Mouse (Mus musculus): ENCODE data around the gene Cacfd1. TPM values are rescaled to one million over a fixed set of nuclear protein-coding genes. Genes with fewer than 3 reads are reported as not detected.

Gene Cacfd1
- polyA plus RNA-seq, 1 experiment from 2014 or later = 56.5 TPM

DNA sequence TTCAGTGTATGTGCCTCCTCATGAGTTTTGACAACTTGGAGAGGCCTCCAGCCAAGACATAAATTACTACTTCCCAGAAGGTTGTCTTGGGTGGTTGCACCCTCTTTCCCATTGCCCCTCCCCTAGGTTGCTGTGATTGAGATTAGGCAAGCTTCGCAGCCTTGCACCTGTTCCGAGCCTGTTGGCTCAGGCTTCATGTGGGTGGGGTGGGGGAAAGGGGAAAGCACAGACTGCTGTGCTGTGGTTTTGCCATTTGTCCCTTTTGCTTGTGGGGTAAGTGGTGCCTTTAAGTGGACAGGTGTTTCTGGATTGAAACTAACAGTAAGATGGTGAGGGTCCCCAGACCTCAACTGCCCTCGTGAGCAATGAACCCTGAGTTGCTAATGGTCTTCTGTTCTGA is 26.3 kb downstream of the Cacfd1 start:
- no peaks in the 10 kb centered on the region for H3K9me3 ChIP-seq (ENCODE audit: control insufficient read depth, low read length)
- H3K4me2 ChIP-seq (replicated peaks; ENCODE audit: low read depth, low read length) = no peak overlapping the region
- no peak for ATAC-seq (ENCODE audit: low FRiP score, low TSS enrichment)
- no peak overlapping the region for H3K27ac ChIP-seq (ENCODE audit: low read depth, low read length)
- no peaks in the 10 kb centered on the region for H3K4me1 ChIP-seq (ENCODE audit: control insufficient read depth, insufficient read depth, low read length)
- no peaks in the 10 kb centered on the region for H3K36me3 ChIP-seq (ENCODE audit: control insufficient read depth, insufficient read depth, low read length)
- H3K27me3 ChIP-seq (ENCODE audit: control insufficient read depth, insufficient read depth, low read length) = no peaks in the 10 kb centered on the region
- no peak overlapping the region for H3K9ac ChIP-seq (ENCODE audit: low read depth, low read length)
- WGBS = 73% methylated on average over 3 of the region's 3 CpGs
- no peak overlapping the region for H3K4me3 ChIP-seq (ENCODE audit: low read length)

DNA sequence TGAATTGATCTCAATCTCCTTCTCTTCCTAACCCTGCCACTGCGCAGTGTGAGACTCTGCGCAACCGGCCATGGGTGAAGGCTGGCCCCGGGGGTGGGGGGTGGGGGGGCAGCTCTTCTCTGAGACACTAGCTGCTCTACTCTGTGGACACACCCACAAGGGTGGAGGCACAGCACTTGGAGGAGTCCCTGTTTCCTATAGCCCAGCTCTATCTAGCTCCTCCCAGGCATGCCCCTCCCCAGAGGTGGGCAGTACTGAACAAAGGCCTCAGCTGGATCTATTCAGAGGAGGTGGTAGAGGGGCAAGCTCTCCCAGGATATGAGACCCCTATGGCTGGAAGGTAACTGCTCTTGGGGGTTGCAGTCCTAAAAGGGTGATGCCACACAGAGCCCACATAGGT is 27.3 kb downstream of the Cacfd1 start:
- Histone ChIP-seq H3K27me3 (ENCODE audit: control insufficient read depth, insufficient read depth, low read length) (no peaks in the 10 kb centered on the region), H3K9ac (ENCODE audit: low read depth, low read length) (no peak overlapping the region), H3K27ac (ENCODE audit: low read depth, low read length) (no peak overlapping the region), H3K4me3 (ENCODE audit: low read length) (no peak overlapping the region), H3K4me2 (replicated peaks; ENCODE audit: low read depth, low read length) (no peak overlapping the region), H3K4me1 (ENCODE audit: control insufficient read depth, insufficient read depth, low read length) (no peaks in the 10 kb centered on the region), H3K36me3 (ENCODE audit: control insufficient read depth, insufficient read depth, low read length) (no peaks in the 10 kb centered on the region), H3K9me3 (ENCODE audit: control insufficient read depth, low read length) (no peaks in the 10 kb centered on the region)
- ATAC-seq (ENCODE audit: low FRiP score, low TSS enrichment) = no peak
- 62% methylated on average over 4 of the region's 4 CpGs for WGBS

DNA sequence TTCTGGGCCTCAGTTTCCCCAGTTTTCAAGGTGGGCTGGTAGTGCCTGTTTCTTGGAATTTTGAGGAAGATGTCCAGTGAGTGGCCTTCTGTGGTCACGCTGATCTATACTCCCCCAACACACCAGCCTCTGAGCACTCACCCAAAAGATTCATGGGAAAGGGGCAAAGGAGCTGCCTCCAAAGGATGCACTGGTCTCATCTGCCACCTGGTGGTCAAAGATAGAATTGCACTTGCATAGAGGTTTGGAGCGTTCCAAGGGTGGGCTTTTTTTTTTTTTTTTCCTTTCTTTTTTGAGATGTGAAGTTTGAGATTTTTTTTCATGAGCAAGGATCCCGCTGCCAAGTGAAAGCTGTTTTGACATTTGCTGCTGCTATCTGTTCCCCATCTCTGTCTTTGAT is 28.9 kb downstream of the Cacfd1 start:
- Histone ChIP-seq H3K27me3 (ENCODE audit: control insufficient read depth, insufficient read depth, low read length) (no peaks in the 10 kb centered on the region), H3K9me3 (ENCODE audit: control insufficient read depth, low read length) (no peaks in the 10 kb centered on the region), H3K9ac (ENCODE audit: low read depth, low read length) (no peak overlapping the region), H3K27ac (ENCODE audit: low read depth, low read length) (no peak overlapping the region), H3K4me3 (ENCODE audit: low read length) (no peak overlapping the region), H3K36me3 (ENCODE audit: control insufficient read depth, insufficient read depth, low read length) (no peaks in the 10 kb centered on the region), H3K4me1 (ENCODE audit: control insufficient read depth, insufficient read depth, low read length) (no peaks in the 10 kb centered on the region), H3K4me2 (replicated peaks; ENCODE audit: low read depth, low read length) (no peak overlapping the region)
- peak; percentile 38; the same call in 1 of the 2 replicates for ATAC-seq (ENCODE audit: low FRiP score, low TSS enrichment)
- 3% methylated on average over 3 of the region's 3 CpGs for WGBS

DNA sequence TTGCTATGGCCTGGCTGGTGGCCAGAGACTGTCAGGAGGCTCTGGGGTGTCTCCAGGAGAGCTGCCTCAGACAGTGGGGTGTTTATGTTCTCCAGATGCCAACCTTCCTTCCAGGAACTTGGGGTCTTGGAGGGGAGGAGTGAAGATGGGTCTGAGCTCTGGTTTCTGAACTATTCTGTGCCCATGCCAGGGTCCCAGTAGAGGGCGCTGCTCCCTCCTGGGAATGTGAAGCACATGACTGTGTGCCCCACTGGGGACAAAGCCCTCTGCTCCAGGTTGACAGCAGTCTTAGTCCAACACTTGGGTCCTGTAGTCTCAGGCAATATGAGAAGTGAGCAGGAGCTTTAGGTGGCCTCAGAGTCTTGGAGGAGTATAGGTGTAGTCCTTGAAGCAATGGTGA is 29.6 kb downstream of the Cacfd1 start:
- WGBS = 6% methylated on average over 1 of the region's 1 CpGs
- no peak overlapping the region for H3K9ac ChIP-seq (ENCODE audit: low read depth, low read length)

DNA sequence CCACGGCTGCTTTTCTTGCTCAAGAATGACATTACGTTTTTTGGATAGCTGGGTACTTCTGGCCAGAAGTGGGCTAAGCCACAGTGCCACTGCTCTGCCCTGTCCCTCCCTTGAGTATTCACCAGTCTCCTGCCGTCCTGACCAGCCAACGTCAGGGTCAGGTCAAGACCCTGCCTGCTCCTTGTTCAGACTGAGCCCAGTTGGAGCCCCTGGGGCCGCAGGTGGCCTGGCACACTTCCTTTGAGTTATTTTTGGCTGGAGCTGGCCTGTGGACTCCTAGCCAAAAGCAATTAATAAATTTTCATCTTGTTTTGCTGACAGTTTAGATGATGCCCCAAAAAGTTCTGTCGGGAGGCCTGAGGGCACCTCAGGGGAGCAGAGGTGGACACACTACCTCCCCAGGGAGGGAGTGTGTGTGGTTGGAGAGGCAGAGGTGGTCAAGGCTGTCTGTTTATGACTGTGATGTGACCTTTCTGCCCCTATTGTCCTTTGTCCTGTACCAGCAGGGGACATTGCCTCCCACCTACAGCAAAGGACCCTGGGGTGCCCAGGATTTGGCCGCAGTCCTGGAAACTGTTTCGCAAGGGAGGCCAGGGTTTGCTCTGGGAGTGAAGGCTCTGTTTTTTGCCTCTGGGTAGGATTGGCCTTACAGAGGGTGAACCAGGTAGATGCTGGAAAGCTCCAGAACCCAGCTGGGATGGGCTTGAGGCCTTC is 32.6 kb downstream of the Cacfd1 start:
- 69% methylated on average over 8 of the region's 8 CpGs for WGBS
- no peak overlapping the region for H3K9ac ChIP-seq (ENCODE audit: low read depth, low read length)
- no peaks in the 10 kb centered on the region for H3K4me1 ChIP-seq (ENCODE audit: control insufficient read depth, insufficient read depth, low read length)
- no peak overlapping the region for H3K27ac ChIP-seq (ENCODE audit: low read depth, low read length)
- no peak overlapping the region for H3K4me2 ChIP-seq (replicated peaks; ENCODE audit: low read depth, low read length)
- no peaks in the 10 kb centered on the region for H3K9me3 ChIP-seq (ENCODE audit: control insufficient read depth, low read length)
- H3K36me3 ChIP-seq (ENCODE audit: control insufficient read depth, insufficient read depth, low read length) = no peaks in the 10 kb centered on the region
- ATAC-seq (ENCODE audit: low FRiP score, low TSS enrichment) = no peak
- no peak overlapping the region for H3K4me3 ChIP-seq (ENCODE audit: low read length)
- H3K27me3 ChIP-seq (ENCODE audit: control insufficient read depth, insufficient read depth, low read length) = no peaks in the 10 kb centered on the region

More for the DNA sequence above, 29.6 kb downstream of the Cacfd1 start:
- Histone ChIP-seq H3K27ac (ENCODE audit: low read depth, low read length) (no peak overlapping the region), H3K27me3 (ENCODE audit: control insufficient read depth, insufficient read depth, low read length) (no peaks in the 10 kb centered on the region), H3K4me1 (ENCODE audit: control insufficient read depth, insufficient read depth, low read length) (no peaks in the 10 kb centered on the region), H3K4me2 (replicated peaks; ENCODE audit: low read depth, low read length) (no peak overlapping the region), H3K4me3 (ENCODE audit: low read length) (no peak overlapping the region), H3K9me3 (ENCODE audit: control insufficient read depth, low read length) (no peaks in the 10 kb centered on the region), H3K36me3 (ENCODE audit: control insufficient read depth, insufficient read depth, low read length) (no peaks in the 10 kb centered on the region)
- ATAC-seq (ENCODE audit: low FRiP score, low TSS enrichment) = no peak; the same call in 1 of the 2 replicates

DNA sequence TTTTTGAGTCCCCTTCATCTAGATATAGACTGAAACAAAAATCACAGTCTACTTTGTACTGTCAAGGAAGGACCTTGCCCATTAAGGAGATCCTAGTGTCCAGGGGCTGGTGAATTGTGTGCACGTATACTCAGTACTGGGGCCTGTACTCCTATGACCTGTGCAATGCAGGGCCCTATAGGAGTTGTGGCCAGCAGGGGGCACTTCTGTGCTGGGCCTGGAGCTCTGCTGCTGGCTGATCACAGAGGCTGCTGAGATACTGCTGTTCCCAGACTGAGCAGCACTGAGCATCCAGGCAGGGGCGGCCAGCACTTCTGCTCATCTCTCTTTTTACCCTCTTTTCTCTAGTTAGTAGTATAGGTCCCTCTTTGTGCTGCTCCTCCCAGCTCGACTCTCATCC is 33.7 kb downstream of the Cacfd1 start:
- WGBS = 12% methylated on average over 3 of the region's 3 CpGs
- ATAC-seq (ENCODE audit: low FRiP score, low TSS enrichment) = peak; percentile 84; the same call in 1 of the 2 replicates

DNA sequence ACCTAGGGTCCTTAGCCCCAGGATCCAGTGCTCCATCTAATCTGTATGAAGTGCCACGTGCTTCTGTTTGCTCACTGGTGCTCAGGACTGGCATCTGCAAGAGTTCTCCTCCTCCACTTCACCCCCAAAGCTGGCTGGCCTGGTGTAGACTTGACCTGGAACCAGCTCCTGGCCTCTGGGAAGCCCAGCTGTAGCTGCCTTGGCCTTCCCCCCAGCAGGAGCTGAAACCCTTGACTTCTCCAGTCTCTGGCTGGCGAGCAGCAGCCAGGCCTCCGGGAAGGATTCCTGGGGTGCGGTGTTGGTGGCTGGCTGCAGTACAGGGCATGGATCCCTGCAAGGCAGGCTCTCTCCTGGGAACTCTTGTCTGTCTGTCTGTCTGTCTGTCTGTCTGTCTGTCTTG is 34.4 kb downstream of the Cacfd1 start:
- ATAC-seq (ENCODE audit: low FRiP score, low TSS enrichment) = no peak

More for the DNA sequence above, 33.7 kb downstream of the Cacfd1 start:
- H3K36me3 ChIP-seq (ENCODE audit: control insufficient read depth, insufficient read depth, low read length) = no peaks in the 10 kb centered on the region
- H3K4me3 ChIP-seq (ENCODE audit: low read length) = no peak overlapping the region
- no peaks in the 10 kb centered on the region for H3K4me1 ChIP-seq (ENCODE audit: control insufficient read depth, insufficient read depth, low read length)
- H3K9me3 ChIP-seq (ENCODE audit: control insufficient read depth, low read length) = no peaks in the 10 kb centered on the region
- no peak overlapping the region for H3K4me2 ChIP-seq (replicated peaks; ENCODE audit: low read depth, low read length)
- no peak overlapping the region for H3K9ac ChIP-seq (ENCODE audit: low read depth, low read length)
- H3K27ac ChIP-seq (ENCODE audit: low read depth, low read length) = no peak overlapping the region
- no peaks in the 10 kb centered on the region for H3K27me3 ChIP-seq (ENCODE audit: control insufficient read depth, insufficient read depth, low read length)

DNA sequence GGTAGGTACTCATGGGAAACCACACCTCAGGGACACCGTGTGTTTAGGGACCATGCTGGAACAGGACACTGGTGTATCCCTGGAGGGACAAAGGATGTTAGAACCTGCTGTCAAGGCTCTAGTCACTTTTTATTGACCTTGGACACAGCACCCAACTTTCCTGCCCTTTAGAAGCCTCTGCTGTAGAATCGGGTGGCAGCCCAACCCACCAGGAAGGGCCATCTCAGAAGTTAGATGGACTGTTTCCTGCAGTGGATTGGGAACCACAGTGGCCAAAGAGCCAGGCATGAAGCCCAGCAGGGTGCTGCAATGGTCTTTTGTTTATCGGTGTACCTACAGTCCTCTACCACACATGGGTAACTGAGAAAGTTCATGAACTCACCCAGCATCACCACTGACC is 34.9 kb downstream of the Cacfd1 start:
- no peaks in the 10 kb centered on the region for H3K36me3 ChIP-seq (ENCODE audit: control insufficient read depth, insufficient read depth, low read length)
- no peak overlapping the region for H3K4me3 ChIP-seq (ENCODE audit: low read length)
- H3K27ac ChIP-seq (ENCODE audit: low read depth, low read length) = no peak overlapping the region
- WGBS = 82% methylated on average over 3 of the region's 3 CpGs
- no peaks in the 10 kb centered on the region for H3K4me1 ChIP-seq (ENCODE audit: control insufficient read depth, insufficient read depth, low read length)
- H3K9ac ChIP-seq (ENCODE audit: low read depth, low read length) = no peak overlapping the region
- H3K27me3 ChIP-seq (ENCODE audit: control insufficient read depth, insufficient read depth, low read length) = no peaks in the 10 kb centered on the region
- no peak for ATAC-seq (ENCODE audit: low FRiP score, low TSS enrichment)
- no peak overlapping the region for H3K4me2 ChIP-seq (replicated peaks; ENCODE audit: low read depth, low read length)
- H3K9me3 ChIP-seq (ENCODE audit: control insufficient read depth, low read length) = no peaks in the 10 kb centered on the region

More for the DNA sequence above, 34.4 kb downstream of the Cacfd1 start:
- Histone ChIP-seq H3K4me1 (ENCODE audit: control insufficient read depth, insufficient read depth, low read length) (no peaks in the 10 kb centered on the region), H3K27ac (ENCODE audit: low read depth, low read length) (no peak overlapping the region), H3K9me3 (ENCODE audit: control insufficient read depth, low read length) (no peaks in the 10 kb centered on the region), H3K9ac (ENCODE audit: low read depth, low read length) (no peak overlapping the region), H3K36me3 (ENCODE audit: control insufficient read depth, insufficient read depth, low read length) (no peaks in the 10 kb centered on the region), H3K4me3 (ENCODE audit: low read length) (no peak overlapping the region), H3K27me3 (ENCODE audit: control insufficient read depth, insufficient read depth, low read length) (no peaks in the 10 kb centered on the region), H3K4me2 (replicated peaks; ENCODE audit: low read depth, low read length) (no peak overlapping the region)
- 79% methylated on average over 4 of the region's 4 CpGs for whole genome bisulfite sequencing

DNA sequence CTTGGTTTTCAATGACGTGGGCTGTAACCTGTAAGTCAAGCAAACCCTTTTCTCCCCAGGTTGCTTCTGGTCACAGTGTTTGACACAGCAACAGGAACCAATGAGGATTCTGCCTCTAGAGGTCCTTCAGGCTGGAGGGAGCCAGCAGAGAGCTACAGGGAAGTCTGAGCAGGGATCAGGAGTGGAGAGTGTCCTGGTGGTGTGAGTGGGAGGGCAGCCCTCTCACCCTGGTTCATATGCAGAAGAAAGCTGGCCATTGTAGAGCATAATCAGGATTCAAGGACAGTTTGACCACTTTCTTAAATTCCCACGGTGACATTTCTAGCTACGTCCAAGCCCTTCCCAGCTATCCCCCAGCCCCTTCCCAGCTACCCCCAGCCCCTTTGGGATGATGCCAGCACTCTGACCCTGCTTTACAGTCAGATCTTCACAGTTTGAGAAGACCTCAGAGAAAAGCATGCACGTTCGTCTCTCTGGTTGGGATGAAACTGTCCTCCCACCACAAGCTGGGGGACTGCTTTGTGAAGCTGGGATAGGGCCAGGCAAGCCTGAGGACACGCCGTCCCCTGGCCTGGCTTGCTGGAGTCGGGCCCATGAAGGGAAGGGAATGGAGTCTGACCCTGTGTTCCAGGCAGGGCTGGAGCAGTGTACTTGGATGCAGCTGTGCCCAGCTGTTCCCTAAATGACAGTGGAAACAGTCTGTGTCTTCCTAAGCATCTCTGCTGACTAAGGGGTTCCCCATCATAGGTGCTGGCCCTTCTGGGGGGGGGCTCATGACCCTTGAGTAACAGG is 36.4 kb downstream of the Cacfd1 start:
- Histone ChIP-seq H3K9ac (ENCODE audit: low read depth, low read length) (no peak overlapping the region), H3K27ac (ENCODE audit: low read depth, low read length) (no peak overlapping the region), H3K9me3 (ENCODE audit: control insufficient read depth, low read length) (no peaks in the 10 kb centered on the region), H3K4me3 (ENCODE audit: low read length) (no peak overlapping the region), H3K27me3 (ENCODE audit: control insufficient read depth, insufficient read depth, low read length) (no peaks in the 10 kb centered on the region), H3K36me3 (ENCODE audit: control insufficient read depth, insufficient read depth, low read length) (no peaks in the 10 kb centered on the region), H3K4me2 (replicated peaks; ENCODE audit: low read depth, low read length) (no peak overlapping the region), H3K4me1 (ENCODE audit: control insufficient read depth, insufficient read depth, low read length) (no peaks in the 10 kb centered on the region)
- WGBS = 55% methylated on average over 8 of the region's 8 CpGs
- ATAC-seq (ENCODE audit: low FRiP score, low TSS enrichment) = 0 out of 2 replicates have a peak, but pooled peaks have one; percentile 51

Data from kidney, embryonic 14.5 days (tissue).